Mouse (Mus musculus) large intestine, adult 2 months (tissue): Measurements from ENCODE around the gene Alox15. TPM values are rescaled to one million over a fixed set of nuclear protein-coding genes. Genes with fewer than 3 reads are reported as not detected.

Experiments used
- DNase-seq: peaks from one replicate; pipeline ENCODE4 v3.0.0-alpha.2; 2012; ENCODE audit warnings: low read depth, low spot score
- WGBS: fragments of 180-500 bp; shearing (Covaris S2); methylation state at CpG from one replicate; pipeline ENCODE4 v1.1.7; 2018; 5-methylcytosine and 5-hydroxymethylcytosine counted together
- polyA plus RNA-seq: library from polyadenylated mRNA; depleted of rRNA; stranded (reverse); fragments of >200 nt; gene quantifications from 2 replicates; pipeline ENCODE4 v1.2.3, GENCODE M21; 2012; rRNA removed

Alox15 gene
- polyA plus RNA-seq, 1 experiment: 1.3 TPM

GRCm38 (mm10) chr11:70313833-70314232 lies 38.0 kb downstream of the Alox15 start:
- DNase-seq: no peak
- WGBS: 33% methylated on average over 7 of the region's 7 CpGs

DNA sequence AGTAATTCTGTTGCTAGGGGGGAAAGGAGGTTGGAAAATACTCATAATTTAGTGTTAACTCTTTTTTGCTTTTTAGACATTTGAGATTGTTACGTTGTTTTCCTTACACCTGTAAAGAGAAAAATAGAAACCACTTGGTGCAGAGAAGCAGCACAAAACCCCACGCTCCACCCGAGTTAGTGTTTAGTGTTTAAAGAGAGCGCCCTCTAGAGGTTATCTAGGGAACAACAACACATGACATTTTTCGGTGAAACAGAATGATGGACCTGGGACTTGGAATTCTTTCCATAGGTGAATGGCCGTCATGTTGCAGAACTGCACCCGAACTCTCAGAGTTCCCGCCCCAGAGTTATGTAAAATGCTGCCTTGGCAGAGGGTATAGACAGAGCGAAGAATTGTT lies 42.5 kb downstream of the Alox15 start:
- DNase-seq: peak; percentile 37
- WGBS: 14% methylated on average over 9 of the region's 9 CpGs

- DNase-seq: no peak
- WGBS: 93% methylated on average over 2 of the region's 2 CpGs
These were observed 43.5 kb downstream of the Alox15 start for GRCm38 (mm10) chr11:70308296-70308695.

GRCm38 (mm10) chr11:70306159-70306558 lies 45.7 kb downstream of the Alox15 start:
- DNase-seq: no peak
- 48% methylated on average over 7 of the region's 7 CpGs for WGBS

DNA sequence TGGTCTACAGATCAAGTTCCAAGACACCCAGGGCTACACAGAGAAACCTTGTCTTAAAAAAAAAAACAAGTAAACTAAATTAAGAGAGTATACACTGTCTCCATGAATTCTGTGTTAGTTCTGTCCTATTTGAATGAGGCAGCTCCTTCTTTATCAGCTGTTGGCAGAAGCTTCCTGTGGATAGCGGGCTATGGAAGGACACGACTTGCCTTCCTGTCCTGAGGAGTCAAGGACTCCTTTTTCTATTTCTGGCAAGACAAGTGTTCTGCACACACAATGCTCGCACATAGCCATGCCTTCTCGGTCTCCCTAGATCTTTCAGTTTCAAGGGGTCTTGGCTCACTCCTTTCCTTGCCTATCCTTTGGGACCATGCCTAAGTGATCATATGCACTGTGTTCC lies 49.5 kb downstream of the Alox15 start:
- DNase-seq: no peak
- WGBS: 77% methylated on average over 4 of the region's 4 CpGs

DNA sequence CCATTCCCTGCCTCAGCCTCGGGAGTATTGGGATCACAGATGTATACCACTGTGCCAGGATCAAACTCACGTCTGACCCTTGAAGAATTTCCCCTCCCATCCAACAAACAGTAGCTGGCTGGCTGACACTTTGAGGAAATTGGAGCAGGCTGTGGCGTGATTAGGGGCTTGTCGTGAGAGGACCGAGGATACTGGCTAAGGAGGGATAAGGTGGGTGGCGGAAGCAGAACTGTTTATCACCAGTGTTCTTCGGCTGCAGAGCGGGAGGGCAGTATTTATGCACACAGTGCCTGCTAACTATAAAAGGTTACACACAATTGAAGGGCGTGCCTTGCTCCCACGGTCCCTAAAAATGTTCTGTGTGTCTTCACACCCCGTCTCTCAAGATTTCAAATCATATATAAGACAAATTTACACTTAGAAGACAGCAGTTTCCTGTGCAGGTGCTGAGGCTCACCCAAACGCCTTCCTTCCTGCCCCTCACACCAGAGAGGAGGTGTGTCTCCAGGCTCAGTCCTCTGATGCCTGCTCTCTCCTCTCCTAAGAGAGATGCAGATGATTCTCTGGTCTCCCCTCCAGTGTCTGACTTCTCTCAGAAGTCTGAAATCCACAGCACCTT lies 53.9 kb downstream of the Alox15 start:
- 10% methylated on average over 12 of the region's 12 CpGs for WGBS
- no peak for DNase-seq

- no peak for DNase-seq
- WGBS: 30% methylated on average over 4 of the region's 4 CpGs
These were observed 54.4 kb downstream of the Alox15 start for GRCm38 (mm10) chr11:70297405-70297804.

Other genes starting within 250 kb of the Alox15 start
- gene Mgl2, start 221.7 kb downstream of the Alox15 start, polyA plus RNA-seq: 3.5 and 5.2 TPM in 2 replicates
- gene Clec10a, start 195.8 kb downstream of the Alox15 start, polyA plus RNA-seq: 1.4 and 2.9 TPM in 2 replicates
- 4.5 and 5.3 TPM in 2 replicates for gene Slc16a11, start 139.3 kb downstream of the Alox15 start, polyA plus RNA-seq
- 3.8 and 5.3 TPM in 2 replicates for gene Slc16a13, start 131.0 kb downstream of the Alox15 start, polyA plus RNA-seq
- gene Bcl6b, start 122.2 kb downstream of the Alox15 start, polyA plus RNA-seq: 1.2 and 1.5 TPM in 2 replicates
- gene 0610010K14Rik, start 114.1 kb downstream of the Alox15 start, polyA plus RNA-seq: 53.9 and 65.7 TPM in 2 replicates
- gene Gm21988, start 112.2 kb downstream of the Alox15 start, polyA plus RNA-seq: 6.0 and 6.1 TPM in 2 replicates
- 163 and 175 TPM in 2 replicates for gene Rnasek, start 112.2 kb downstream of the Alox15 start, polyA plus RNA-seq
- gene Alox12, start 96.7 kb downstream of the Alox15 start, polyA plus RNA-seq: 1.1 and 1.4 TPM in 2 replicates
- 0.33 and 0.48 TPM in 2 replicates for gene Alox12e, start 29.4 kb downstream of the Alox15 start, polyA plus RNA-seq
- gene Pelp1, start 58.0 kb upstream of the Alox15 start, polyA plus RNA-seq: 11.9 and 12.4 TPM in 2 replicates
- gene Arrb2, start 80.6 kb upstream of the Alox15 start, polyA plus RNA-seq: 31.7 and 36.2 TPM in 2 replicates
- gene Med11, start 99.9 kb upstream of the Alox15 start, polyA plus RNA-seq: 28.0 and 31.7 TPM in 2 replicates
- 4.6 and 5.0 TPM in 2 replicates for gene Zmynd15, start 107.4 kb upstream of the Alox15 start, polyA plus RNA-seq
- gene Cxcl16, start 108.0 kb upstream of the Alox15 start, polyA plus RNA-seq: 31.8 and 40.5 TPM in 2 replicates
- gene Tm4sf5, start 153.2 kb upstream of the Alox15 start, polyA plus RNA-seq: 168 and 625 TPM in 2 replicates
- 0.19 TPM in 1 of 2 replicates, not detected in the other for gene Vmo1, start 162.6 kb upstream of the Alox15 start, polyA plus RNA-seq
- 0.98 and 4.7 TPM in 2 replicates for gene Gltpd2, start 167.2 kb upstream of the Alox15 start, polyA plus RNA-seq
- gene Psmb6, start 173.3 kb upstream of the Alox15 start, polyA plus RNA-seq: 394 and 397 TPM in 2 replicates
- not detected in 2 replicates for gene Gm40193, start 180.9 kb upstream of the Alox15 start, polyA plus RNA-seq
- 15.4 and 30.5 TPM in 2 replicates for gene Pld2, start 188.0 kb upstream of the Alox15 start, polyA plus RNA-seq
- gene Mink1, start 210.8 kb upstream of the Alox15 start, polyA plus RNA-seq: 41.3 and 75.5 TPM in 2 replicates